Mouse (Mus musculus): ENCODE data around the gene Ss18l2. TPM values are rescaled to one million over a fixed set of nuclear protein-coding genes. Genes with fewer than 3 reads are reported as not detected.

Gene Ss18l2
- polyA plus RNA-seq, 1 experiment from 2014 or later = 11.3 TPM

DNA sequence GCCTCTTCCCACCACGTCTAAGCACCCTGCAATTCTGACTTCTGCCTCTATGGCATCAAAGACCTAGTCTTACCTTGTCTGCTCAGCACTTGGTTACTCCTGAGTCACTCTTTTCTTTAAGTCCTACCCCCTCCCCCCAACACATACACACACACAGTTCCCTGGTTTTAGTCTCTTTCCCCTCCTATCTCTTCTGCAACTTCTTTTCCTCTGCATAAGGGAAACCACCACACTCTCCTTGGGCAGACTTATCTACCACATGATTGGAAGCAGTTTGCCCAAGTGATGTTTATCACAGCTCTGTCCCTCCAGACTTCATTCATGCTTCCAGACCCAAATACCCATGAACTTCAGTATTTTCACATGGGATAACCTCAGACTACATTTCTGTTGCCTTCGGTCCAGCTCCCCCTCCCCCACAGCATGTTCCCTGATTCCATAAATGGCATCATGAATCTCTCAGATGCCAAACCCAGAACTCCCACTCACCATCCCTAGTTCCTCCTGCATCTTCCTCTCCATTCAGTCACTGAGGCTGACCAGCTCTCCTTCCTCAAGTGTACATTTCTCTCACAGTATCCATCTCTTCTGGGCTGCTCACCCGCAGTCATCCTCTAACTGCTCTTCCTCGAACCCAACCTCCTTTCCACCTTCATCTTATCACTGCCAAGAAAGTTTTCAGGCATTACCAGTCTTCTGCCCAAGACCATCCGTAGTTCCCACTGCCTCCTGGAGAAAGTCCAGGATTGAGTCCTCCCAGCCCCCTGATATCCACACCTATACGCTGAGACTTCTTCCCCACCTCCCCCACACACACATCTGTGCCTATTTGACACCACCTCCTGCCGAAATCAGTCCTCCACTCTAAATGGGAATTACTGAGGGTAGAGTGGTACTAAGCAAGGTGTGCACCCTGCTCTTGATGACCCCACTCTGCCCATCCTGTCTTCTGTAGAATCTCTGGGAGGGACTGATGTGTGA is 1.3 kb upstream of the Ss18l2 start:
- 80% methylated on average over 7 of the region's 7 CpGs for WGBS (ENCODE audit: missing documents)
- Histone ChIP-seq H3K79me2 (ENCODE audit: inconsistent target) (peaks cover 26% of the 10 kb centered on the region), H3K27ac (peak overlapping the region; percentile 39), H3K36me3 (ENCODE audit: inconsistent target) (peaks cover 4% of the 10 kb centered on the region; the same call in 1 of the 2 replicates), H3K4me3 (ENCODE audit: inconsistent target) (no peak overlapping the region)

DNA sequence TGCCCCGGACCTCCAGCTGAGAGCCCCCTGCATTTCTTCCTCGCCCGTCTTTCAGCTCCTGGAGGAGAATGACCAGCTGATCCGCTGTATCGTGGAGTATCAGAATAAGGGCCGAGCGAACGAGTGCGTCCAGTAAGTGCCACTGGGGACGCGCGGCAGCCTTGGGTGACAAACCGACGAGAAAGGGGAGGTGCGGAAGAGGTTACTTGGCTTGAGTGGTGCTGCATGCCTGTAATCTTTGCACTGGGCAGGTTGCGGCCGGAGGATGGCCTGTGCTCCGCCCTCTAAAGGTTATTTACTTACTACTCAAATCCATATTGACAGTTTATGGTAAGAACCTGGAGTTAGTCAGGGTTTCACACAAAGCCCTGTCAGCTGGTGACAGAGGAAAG is 451 bp downstream of the Ss18l2 start:
- Histone ChIP-seq H3K36me3 (ENCODE audit: inconsistent target) (peaks cover 4% of the 10 kb centered on the region; the same call in 1 of the 2 replicates), H3K27ac (peak overlapping the region; percentile 75), H3K79me2 (ENCODE audit: inconsistent target) (peaks cover 21% of the 10 kb centered on the region), H3K4me3 (ENCODE audit: inconsistent target) (peak overlapping the region; percentile 88)
- 1% methylated on average over 18 of the region's 18 CpGs for WGBS (ENCODE audit: missing documents)

DNA sequence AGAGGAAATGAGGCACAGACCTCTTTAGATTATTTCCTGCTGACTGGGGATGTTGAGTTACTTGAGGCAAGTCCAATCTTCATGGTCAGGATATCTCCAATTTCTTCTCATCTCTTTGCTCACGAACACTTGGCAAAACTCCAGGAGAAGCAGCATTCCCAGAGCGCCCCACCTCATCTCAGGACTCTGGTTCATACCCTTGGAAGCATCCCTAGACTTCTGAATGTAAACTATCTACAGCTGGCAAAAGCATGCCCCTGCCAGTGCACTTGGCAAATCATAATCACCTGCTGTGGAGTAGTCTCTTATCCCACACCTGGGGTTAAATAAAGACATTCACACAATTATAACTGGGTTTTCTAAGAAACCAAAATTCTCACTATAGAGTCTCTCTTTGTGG is 6.9 kb downstream of the Ss18l2 start:
- peaks cover 31% of the 10 kb centered on the region for H3K79me2 ChIP-seq (ENCODE audit: inconsistent target)
- peaks cover 4% of the 10 kb centered on the region; the same call in 1 of the 2 replicates for H3K36me3 ChIP-seq (ENCODE audit: inconsistent target)
- WGBS (ENCODE audit: missing documents) = 90% methylated on average over 2 of the region's 2 CpGs
- H3K4me3 ChIP-seq (ENCODE audit: inconsistent target) = no peak overlapping the region
- H3K27ac ChIP-seq = no peak overlapping the region

DNA sequence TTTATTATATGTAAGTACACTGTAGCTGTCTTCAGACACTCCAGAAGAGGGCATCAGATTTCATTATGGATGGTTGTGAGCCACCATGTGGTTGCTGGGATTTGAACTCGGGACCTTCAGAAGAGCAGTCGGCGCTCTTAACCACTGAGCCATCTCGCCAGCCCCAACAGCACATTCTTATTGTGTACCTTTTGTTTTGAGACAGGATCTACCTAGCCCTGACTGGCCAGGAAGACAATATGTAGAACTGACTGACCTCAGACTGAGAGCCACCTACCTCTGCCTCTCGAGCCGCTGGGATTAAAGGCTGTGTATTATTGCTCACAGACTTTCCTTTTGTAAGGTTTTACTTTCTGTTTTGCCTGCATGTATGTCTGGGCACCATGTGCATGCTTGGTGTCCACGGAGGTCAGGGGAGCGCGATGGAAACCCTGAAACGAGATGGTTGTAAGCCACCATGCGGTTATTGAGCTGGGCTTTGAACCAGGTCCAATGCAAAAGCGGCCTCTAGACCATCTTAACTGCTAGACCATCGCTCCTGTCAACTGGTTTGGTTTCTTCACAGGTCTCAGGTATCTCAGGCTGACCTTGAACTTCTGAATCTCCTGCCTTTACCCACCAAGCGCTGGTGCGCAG is 8.1 kb downstream of the Ss18l2 start:
- H3K36me3 ChIP-seq (ENCODE audit: inconsistent target) = no peaks in the 10 kb centered on the region
- peak overlapping the region; percentile 90 for H3K27ac ChIP-seq
- H3K79me2 ChIP-seq (ENCODE audit: inconsistent target) = peaks cover 37% of the 10 kb centered on the region
- peak overlapping the region; percentile 35 for H3K4me3 ChIP-seq (ENCODE audit: inconsistent target)
- 76% methylated on average over 10 of the region's 15 CpGs for WGBS (ENCODE audit: missing documents)

DNA sequence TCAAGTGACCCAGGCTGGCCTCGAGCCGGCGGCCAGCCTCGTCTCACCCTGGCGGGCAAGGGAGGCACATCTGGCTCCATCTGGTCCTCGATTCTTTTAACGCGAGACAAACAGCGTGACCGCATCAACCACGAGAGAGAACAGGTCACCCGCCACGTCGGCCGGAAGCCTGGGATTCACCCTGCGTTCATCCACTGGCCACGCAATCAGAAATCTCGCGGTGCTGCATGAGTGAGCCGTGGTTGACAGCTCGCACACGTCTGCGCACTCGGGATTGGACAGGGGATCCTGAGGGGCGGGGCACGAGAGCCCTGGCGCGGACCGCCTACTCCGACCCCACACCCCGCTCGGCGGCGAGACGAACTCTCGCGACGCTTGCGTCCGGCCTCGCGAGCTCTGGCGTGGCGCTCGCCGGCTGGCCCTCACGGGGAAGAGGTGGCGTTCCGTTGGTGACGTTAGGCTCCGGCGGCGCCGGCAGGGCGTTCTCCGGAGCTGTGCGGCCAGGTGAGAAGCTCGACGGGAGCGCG is 8.7 kb downstream of the Ss18l2 start, which contains the start of gene Nktr:
Nktr (plus strand) TSS at position 378 of the 527 bp plus-strand sequence.
- Histone ChIP-seq H3K36me3 (ENCODE audit: inconsistent target) (no peaks in the 10 kb centered on the region), H3K79me2 (ENCODE audit: inconsistent target) (peaks cover 44% of the 10 kb centered on the region), H3K4me3 (ENCODE audit: inconsistent target) (peak within 1 kb of the TSS; percentile 86), H3K27ac (peak within 1 kb of the TSS; percentile 90)
- WGBS (ENCODE audit: missing documents) = under 1% methylated on average over 53 of the region's 61 CpGs

DNA sequence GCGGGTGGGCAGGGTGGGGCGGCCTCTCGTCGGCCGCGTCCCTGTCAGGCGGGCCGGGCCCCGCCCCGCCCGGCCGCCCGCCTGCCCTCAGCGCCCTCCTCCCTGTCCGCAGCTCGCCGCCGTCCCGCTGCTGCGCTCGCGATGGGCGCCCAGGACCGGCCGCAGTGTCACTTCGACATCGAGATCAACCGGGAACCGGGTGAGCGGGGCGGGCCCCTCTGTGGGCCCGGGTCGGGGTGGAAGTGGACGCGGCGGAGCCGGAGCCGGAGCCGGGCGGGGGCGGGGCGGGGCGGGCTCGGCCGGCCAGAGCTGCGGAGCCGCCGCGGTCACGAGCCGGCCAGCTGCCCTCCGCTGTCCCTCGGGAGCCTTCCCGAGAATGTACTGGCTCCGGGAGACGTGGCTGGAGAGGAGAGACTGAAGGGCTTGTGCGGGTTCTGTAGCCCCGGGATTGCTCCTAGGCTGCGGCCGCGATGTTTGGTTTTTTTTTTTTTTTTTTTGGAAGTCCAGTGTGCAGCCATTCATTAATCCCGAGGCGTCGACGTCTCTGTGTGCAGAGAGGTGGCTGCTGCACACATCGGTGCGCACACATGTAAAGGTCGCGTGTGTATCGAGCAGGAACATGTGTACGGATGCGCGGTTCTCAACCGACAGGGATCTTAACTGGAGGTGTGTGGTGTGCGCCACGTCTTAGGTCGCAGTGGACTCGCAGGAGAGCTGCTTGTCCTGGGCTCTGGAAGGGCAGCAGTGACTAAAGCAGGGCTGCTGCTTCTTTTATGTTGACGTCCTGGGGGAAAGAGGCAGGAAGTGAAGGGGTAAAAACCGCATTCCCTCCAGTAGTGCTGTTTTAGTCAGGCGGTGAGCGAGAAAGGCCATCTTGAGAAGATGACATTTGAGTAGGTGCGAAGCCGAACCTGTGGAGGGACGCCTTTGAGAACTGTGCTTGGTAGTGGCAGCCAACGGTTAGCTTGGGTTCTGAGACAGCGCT is 9.5 kb downstream of the Ss18l2 start:
- H3K4me3 ChIP-seq (ENCODE audit: inconsistent target) = peak overlapping the region; percentile 86
- peaks cover 52% of the 10 kb centered on the region for H3K79me2 ChIP-seq (ENCODE audit: inconsistent target)
- WGBS (ENCODE audit: missing documents) = 2% methylated on average over 47 of the region's 87 CpGs
- H3K36me3 ChIP-seq (ENCODE audit: inconsistent target) = no peaks in the 10 kb centered on the region
- H3K27ac ChIP-seq = peak overlapping the region; percentile 76

DNA sequence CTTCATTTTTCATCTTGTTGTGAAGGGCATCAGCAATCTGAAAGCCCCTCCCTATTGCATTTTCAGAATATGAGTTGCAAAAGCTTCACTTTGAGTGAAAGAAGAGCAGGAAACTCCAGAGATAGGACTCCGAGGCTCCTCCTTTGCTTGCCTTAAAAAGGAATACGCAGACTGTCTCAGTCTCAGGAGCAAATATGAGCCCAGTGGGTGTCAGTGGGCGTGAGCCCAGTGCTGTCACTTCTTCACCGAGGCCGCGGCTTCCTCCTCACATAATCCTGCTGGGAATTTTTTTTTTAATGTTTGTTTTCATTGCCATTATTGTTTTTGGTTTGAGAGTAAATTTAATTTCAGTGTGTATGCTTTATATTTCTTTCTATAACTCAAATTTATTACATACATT is 30.4 kb downstream of the Ss18l2 start:
- Histone ChIP-seq H3K79me2 (ENCODE audit: inconsistent target) (peaks cover 48% of the 10 kb centered on the region), H3K4me3 (ENCODE audit: inconsistent target) (no peak overlapping the region), H3K27ac (no peak overlapping the region), H3K36me3 (ENCODE audit: inconsistent target) (peaks cover 71% of the 10 kb centered on the region)
- WGBS (ENCODE audit: missing documents) = 100% methylated on average over 6 of the region's 6 CpGs

DNA sequence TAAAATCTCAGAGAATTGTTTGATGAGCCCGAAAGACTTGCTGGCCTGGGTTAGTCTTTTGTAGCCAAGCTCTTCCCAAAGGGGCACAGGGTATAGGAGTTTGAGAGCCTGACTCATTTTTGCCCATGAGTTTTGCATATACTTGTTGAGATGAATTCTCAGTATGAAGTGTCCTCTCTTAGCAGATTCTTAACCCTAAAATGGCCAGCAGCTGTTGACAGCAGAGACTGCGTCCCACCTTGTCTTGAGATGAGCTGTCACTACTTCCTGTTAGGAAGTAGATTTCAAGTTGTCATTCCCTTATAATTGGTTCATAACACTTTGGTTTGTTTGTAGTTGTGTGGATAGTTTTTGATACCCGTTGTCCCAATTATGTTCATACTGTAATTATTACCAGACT is 31.0 kb downstream of the Ss18l2 start:
- no peak overlapping the region for H3K4me3 ChIP-seq (ENCODE audit: inconsistent target)
- WGBS (ENCODE audit: missing documents) = 90% methylated on average over 3 of the region's 3 CpGs
- peaks cover 76% of the 10 kb centered on the region for H3K36me3 ChIP-seq (ENCODE audit: inconsistent target)
- H3K27ac ChIP-seq = no peak overlapping the region
- H3K79me2 ChIP-seq (ENCODE audit: inconsistent target) = peaks cover 42% of the 10 kb centered on the region

DNA sequence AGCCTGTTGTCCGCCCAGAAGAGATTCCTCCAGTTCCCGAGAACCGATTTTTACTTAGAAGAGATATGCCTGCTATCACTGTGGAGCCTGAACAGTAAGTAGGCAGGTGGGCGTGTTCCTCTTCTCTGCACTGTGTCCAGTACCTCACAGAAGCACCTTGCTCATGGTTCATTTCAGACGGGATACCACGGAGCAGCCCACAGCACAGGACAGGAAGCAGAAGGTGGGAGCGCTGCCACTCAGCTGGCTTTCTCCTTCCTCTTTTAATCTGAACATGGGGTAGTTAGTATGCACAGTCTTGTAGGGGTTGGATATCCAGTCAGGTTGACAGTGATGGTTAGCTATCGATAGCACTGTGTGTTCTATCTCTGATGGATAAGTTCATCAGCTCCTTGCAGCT is 33.9 kb downstream of the Ss18l2 start:
- Histone ChIP-seq H3K27ac (no peak overlapping the region), H3K36me3 (ENCODE audit: inconsistent target) (peaks cover 91% of the 10 kb centered on the region), H3K4me3 (ENCODE audit: inconsistent target) (no peak overlapping the region), H3K79me2 (ENCODE audit: inconsistent target) (peaks cover 13% of the 10 kb centered on the region)
- WGBS (ENCODE audit: missing documents) = 48% methylated on average over 8 of the region's 8 CpGs

DNA sequence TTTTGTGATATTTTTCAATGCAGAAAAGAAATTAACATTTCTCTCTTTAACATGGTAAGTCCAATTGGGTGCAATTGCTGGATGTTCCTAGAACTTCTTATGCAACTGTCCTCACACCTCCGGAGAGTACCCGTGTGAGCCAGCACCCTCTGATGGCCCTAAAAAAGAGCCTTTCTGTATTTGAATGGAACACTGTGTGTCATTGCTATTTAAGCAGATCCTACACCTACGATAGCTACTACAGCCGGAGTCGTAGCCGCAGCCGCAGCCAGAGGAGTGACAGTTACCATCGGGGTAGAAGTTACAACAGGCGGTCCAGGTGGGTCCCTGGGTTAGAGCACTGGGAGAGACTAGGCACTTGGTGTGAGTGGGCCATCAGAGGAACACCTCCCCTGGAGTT is 42.6 kb downstream of the Ss18l2 start:
- WGBS (ENCODE audit: missing documents) = 97% methylated on average over 9 of the region's 9 CpGs
- Histone ChIP-seq H3K79me2 (ENCODE audit: inconsistent target) (no peaks in the 10 kb centered on the region), H3K27ac (no peak overlapping the region), H3K4me3 (ENCODE audit: inconsistent target) (no peak overlapping the region), H3K36me3 (ENCODE audit: inconsistent target) (peaks cover 83% of the 10 kb centered on the region)

DNA sequence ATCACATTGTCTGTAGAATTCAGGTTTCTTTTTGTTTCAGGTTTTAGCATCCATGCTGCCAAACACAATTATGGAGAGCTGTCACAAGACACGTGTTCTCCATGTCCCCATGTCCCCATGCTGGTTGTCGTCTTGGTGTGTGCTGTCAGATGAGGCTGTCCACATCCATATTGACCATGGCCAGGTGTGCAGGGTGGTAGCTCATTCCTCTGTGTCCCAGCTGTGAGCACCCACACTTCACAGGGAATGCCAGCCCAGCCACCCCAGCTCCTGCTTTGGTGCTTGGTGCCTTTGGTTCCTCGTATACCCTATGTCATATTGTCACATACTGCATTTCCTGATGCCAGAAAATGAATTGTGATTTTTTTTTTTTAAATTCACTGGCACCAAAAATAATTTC is 44.5 kb downstream of the Ss18l2 start:
- 97% methylated on average over 3 of the region's 3 CpGs for WGBS (ENCODE audit: missing documents)
- H3K4me3 ChIP-seq (ENCODE audit: inconsistent target) = no peak overlapping the region
- peaks cover 69% of the 10 kb centered on the region for H3K36me3 ChIP-seq (ENCODE audit: inconsistent target)
- H3K27ac ChIP-seq = no peak overlapping the region
- H3K79me2 ChIP-seq (ENCODE audit: inconsistent target) = no peaks in the 10 kb centered on the region

DNA sequence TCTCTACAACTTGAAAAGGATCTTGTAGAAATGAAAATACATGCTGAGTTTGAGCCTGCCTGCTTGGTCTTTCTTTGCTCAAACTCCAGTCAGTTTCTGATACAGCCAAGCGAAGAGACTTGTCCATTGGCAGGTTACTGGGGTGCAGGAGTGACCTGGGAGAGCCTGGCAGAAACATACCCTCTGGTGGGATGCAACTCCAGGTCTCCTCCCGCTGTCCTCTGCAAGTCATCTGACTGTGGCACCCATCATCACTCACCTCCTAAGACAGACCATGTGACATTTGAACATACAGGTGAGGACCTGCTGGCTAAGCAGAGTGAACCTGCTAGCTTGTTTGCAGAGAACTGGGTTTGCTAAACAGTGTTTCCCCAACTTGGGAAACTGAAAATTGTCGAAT is 46.7 kb downstream of the Ss18l2 start:
- Histone ChIP-seq H3K27ac (no peak overlapping the region), H3K4me3 (ENCODE audit: inconsistent target) (no peak overlapping the region), H3K79me2 (ENCODE audit: inconsistent target) (no peaks in the 10 kb centered on the region), H3K36me3 (ENCODE audit: inconsistent target) (peaks cover 48% of the 10 kb centered on the region)
- WGBS (ENCODE audit: missing documents) = 82% methylated on average over 2 of the region's 3 CpGs

DNA sequence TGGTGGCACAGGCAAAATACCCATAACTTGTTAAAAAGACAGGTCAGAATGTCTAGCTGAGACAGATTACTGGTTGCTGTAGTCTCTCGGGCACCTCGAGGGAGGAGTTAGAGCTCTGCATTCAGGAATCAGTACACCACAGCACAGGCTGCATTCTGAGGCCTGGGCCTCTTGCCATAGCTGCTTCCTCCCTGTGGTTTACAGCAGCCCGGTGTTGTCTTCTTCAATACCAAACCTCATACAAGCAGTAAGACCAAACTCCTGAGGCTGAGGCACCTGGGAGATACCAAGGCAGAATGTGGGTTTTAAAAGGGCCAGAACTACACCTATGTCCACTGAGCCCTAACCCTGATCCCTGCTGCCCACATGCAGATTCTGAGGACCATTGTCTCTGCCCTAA is 47.3 kb downstream of the Ss18l2 start:
- 7% methylated on average over 3 of the region's 3 CpGs for WGBS (ENCODE audit: missing documents)
- H3K79me2 ChIP-seq (ENCODE audit: inconsistent target) = no peaks in the 10 kb centered on the region
- no peak overlapping the region for H3K4me3 ChIP-seq (ENCODE audit: inconsistent target)
- no peak overlapping the region for H3K27ac ChIP-seq
- peaks cover 41% of the 10 kb centered on the region for H3K36me3 ChIP-seq (ENCODE audit: inconsistent target)
